Mouse (Mus musculus): ENCODE results near the gene Ppp1r14c. TPM values are rescaled to one million over a fixed set of nuclear protein-coding genes. Genes with fewer than 3 reads are reported as not detected.
"Not testable (repeated sequence)": the region's sequence is repeated elsewhere in the genome, so short reads cannot be mapped to it uniquely, and the experiment has no call there.

The Ppp1r14c gene
- polyA plus RNA-seq, 1 experiment from 2014 or later = 4.8 TPM

DNA sequence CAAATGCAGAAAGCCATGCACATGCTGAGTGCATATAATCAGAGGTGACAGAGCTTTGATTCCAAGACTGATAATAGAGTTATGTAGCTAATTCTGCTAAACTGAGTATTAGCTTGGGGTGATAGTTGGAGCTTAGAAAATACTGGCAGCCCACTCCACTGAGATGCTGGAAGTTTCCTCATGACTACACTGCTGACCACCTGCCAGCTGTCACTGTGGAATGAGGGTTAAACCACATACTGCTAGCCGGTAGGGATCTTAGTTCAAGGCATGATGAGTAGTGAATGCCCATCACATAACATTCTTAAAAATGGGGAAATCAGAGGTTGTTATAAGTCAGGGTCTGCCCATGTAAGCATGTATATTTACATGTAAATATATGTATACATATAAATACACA, 113.9 kb downstream of the Ppp1r14c start:
- no peak for ATAC-seq (ENCODE audit: low FRiP score)
- Histone ChIP-seq H3K27ac (ENCODE audit: low read depth, low read length) (no peak overlapping the region), H3K9ac (ENCODE audit: low read length) (no peak overlapping the region), H3K9me3 (ENCODE audit: control insufficient read depth, low read length) (no peaks in the 10 kb centered on the region), H3K36me3 (ENCODE audit: control insufficient read depth, insufficient read depth, low read length) (no peaks in the 10 kb centered on the region), H3K4me1 (ENCODE audit: control insufficient read depth, insufficient read depth, low read length) (no peaks in the 10 kb centered on the region), H3K27me3 (ENCODE audit: control insufficient read depth, insufficient read depth, low read length) (no peaks in the 10 kb centered on the region), H3K4me2 (no peak overlapping the region), H3K4me3 (ENCODE audit: low read depth, low read length) (no peak overlapping the region)
- no peak for DNase-seq (ENCODE audit: low spot score, missing footprints)
- 85% methylated on average over 1 of the region's 1 CpGs for WGBS

- DNase-seq (ENCODE audit: low spot score, missing footprints) = no peak
- no peak for ATAC-seq (ENCODE audit: low FRiP score)
- H3K4me2 ChIP-seq = no peak overlapping the region
- no peak overlapping the region for H3K9ac ChIP-seq (ENCODE audit: low read length)
- H3K4me3 ChIP-seq (ENCODE audit: low read depth, low read length) = no peak overlapping the region
- H3K27me3 ChIP-seq (ENCODE audit: control insufficient read depth, insufficient read depth, low read length) = no peaks in the 10 kb centered on the region
- 88% methylated on average over 3 of the region's 3 CpGs for WGBS
- no peaks in the 10 kb centered on the region for H3K4me1 ChIP-seq (ENCODE audit: control insufficient read depth, insufficient read depth, low read length)
- no peak overlapping the region for H3K27ac ChIP-seq (ENCODE audit: low read depth, low read length)
- no peaks in the 10 kb centered on the region for H3K9me3 ChIP-seq (ENCODE audit: control insufficient read depth, low read length)
- no peaks in the 10 kb centered on the region for H3K36me3 ChIP-seq (ENCODE audit: control insufficient read depth, insufficient read depth, low read length)
Observed at GRCm38 (mm10) chr10:3490052-3490451, 124.2 kb downstream of the Ppp1r14c start.

DNA sequence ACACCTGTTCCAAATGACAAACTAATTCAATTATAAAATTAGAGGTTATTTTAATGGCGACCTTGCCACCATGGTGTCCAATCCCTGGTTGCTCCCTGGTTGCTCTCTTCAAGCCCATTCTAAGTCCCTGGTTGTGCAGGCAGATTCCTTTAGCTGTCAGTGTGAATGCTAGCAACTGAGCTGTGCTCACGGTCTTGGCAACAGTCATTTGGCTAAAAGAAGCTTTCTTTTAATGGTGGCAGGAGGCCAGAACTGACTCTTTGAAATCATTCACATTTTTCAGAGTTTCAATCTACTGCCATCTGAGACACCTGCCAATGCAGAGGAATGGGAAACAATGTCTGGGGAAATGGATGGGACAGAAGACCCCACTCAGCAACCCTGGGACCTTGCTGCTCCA, 130.9 kb downstream of the Ppp1r14c start:
- no peaks in the 10 kb centered on the region for H3K36me3 ChIP-seq (ENCODE audit: control insufficient read depth, insufficient read depth, low read length)
- no peaks in the 10 kb centered on the region for H3K27me3 ChIP-seq (ENCODE audit: control insufficient read depth, insufficient read depth, low read length)
- no peaks in the 10 kb centered on the region for H3K4me1 ChIP-seq (ENCODE audit: control insufficient read depth, insufficient read depth, low read length)
- H3K9me3 ChIP-seq (ENCODE audit: control insufficient read depth, low read length) = no peaks in the 10 kb centered on the region
- no peak overlapping the region for H3K9ac ChIP-seq (ENCODE audit: low read length)
- H3K27ac ChIP-seq (ENCODE audit: low read depth, low read length) = no peak overlapping the region
- H3K4me2 ChIP-seq = no peak overlapping the region
- DNase-seq (ENCODE audit: low spot score, missing footprints) (no peak), ATAC-seq (ENCODE audit: low FRiP score) (no peak)
- WGBS = 86% methylated on average over 2 of the region's 2 CpGs
- H3K4me3 ChIP-seq (ENCODE audit: low read depth, low read length) = no peak overlapping the region

GRCm38 (mm10) chr10:3500846-3501245, 135.0 kb downstream of the Ppp1r14c start:
- WGBS = 92% methylated on average over 6 of the region's 6 CpGs
- H3K27ac ChIP-seq (ENCODE audit: low read depth, low read length); H3K27me3 ChIP-seq (ENCODE audit: control insufficient read depth, insufficient read depth, low read length); H3K36me3 ChIP-seq (ENCODE audit: control insufficient read depth, insufficient read depth, low read length); H3K4me3 ChIP-seq (ENCODE audit: low read depth, low read length); H3K4me2 ChIP-seq; H3K9ac ChIP-seq (ENCODE audit: low read length); H3K9me3 ChIP-seq (ENCODE audit: control insufficient read depth, low read length); H3K4me1 ChIP-seq (ENCODE audit: control insufficient read depth, insufficient read depth, low read length); ATAC-seq (ENCODE audit: low FRiP score); DNase-seq (ENCODE audit: low spot score, missing footprints): not testable (repeated sequence)

DNA sequence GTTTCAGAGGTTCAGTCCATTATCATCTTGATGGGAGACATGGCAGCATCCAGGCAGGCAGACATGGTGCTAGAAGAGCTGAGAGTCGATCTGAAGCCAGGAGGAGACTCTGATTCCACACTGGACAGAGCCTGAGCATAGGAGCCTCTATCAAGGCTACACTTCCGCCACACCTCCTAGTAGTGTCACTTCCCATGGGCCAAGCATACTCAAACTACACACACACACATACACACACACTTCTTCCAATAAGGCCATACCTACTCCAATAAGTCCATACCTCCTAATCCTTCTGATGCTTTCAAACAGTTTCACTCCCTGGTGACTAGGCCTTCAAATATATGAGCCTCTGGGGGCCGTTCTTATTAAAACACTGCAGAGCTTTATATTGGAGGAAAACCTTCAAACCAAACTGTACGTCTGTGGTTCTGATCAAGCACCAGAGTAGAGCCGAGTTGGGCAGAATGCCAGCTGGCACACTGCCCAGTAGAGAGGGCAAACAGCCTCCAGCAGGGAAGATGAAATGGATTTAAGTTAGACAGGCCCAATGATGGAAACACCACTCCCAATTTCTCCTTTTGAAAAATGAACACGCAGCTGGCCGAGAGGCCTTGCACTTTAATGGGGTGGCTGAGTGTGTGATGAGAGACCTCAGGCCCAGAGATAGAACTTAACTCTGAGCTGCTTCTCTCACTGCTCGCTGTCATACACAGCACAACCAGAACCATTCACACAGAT, 141.8 kb downstream of the Ppp1r14c start:
- ATAC-seq (ENCODE audit: low FRiP score) (no peak), DNase-seq (ENCODE audit: low spot score, missing footprints) (peak; percentile 71)
- H3K36me3 ChIP-seq (ENCODE audit: control insufficient read depth, insufficient read depth, low read length) = no peaks in the 10 kb centered on the region
- H3K27ac ChIP-seq (ENCODE audit: low read depth, low read length) = no peak overlapping the region
- H3K4me1 ChIP-seq (ENCODE audit: control insufficient read depth, insufficient read depth, low read length) = no peaks in the 10 kb centered on the region
- no peak overlapping the region for H3K4me3 ChIP-seq (ENCODE audit: low read depth, low read length)
- no peaks in the 10 kb centered on the region for H3K9me3 ChIP-seq (ENCODE audit: control insufficient read depth, low read length)
- H3K9ac ChIP-seq (ENCODE audit: low read length) = no peak overlapping the region
- 81% methylated on average over 8 of the region's 8 CpGs for WGBS
- no peak overlapping the region for H3K4me2 ChIP-seq
- H3K27me3 ChIP-seq (ENCODE audit: control insufficient read depth, insufficient read depth, low read length) = no peaks in the 10 kb centered on the region

- Histone ChIP-seq H3K4me2 (no peak overlapping the region), H3K4me3 (ENCODE audit: low read depth, low read length) (no peak overlapping the region), H3K27me3 (ENCODE audit: control insufficient read depth, insufficient read depth, low read length) (no peaks in the 10 kb centered on the region), H3K27ac (ENCODE audit: low read depth, low read length) (no peak overlapping the region), H3K9ac (ENCODE audit: low read length) (no peak overlapping the region), H3K4me1 (ENCODE audit: control insufficient read depth, insufficient read depth, low read length) (no peaks in the 10 kb centered on the region), H3K9me3 (ENCODE audit: control insufficient read depth, low read length) (no peaks in the 10 kb centered on the region), H3K36me3 (ENCODE audit: control insufficient read depth, insufficient read depth, low read length) (no peaks in the 10 kb centered on the region)
- 77% methylated on average over 2 of the region's 2 CpGs for WGBS
- no peak for DNase-seq (ENCODE audit: low spot score, missing footprints)
- no peak for ATAC-seq (ENCODE audit: low FRiP score)
Observed at GRCm38 (mm10) chr10:3508222-3508588, 142.3 kb downstream of the Ppp1r14c start.

- H3K36me3 ChIP-seq (ENCODE audit: control insufficient read depth, insufficient read depth, low read length) = no peaks in the 10 kb centered on the region
- WGBS = 65% methylated on average over 2 of the region's 2 CpGs
- H3K27ac ChIP-seq (ENCODE audit: low read depth, low read length) = no peak overlapping the region
- H3K4me2 ChIP-seq = no peak overlapping the region
- no peak overlapping the region for H3K9ac ChIP-seq (ENCODE audit: low read length)
- H3K4me1 ChIP-seq (ENCODE audit: control insufficient read depth, insufficient read depth, low read length) = no peaks in the 10 kb centered on the region
- H3K27me3 ChIP-seq (ENCODE audit: control insufficient read depth, insufficient read depth, low read length) = no peaks in the 10 kb centered on the region
- no peak overlapping the region for H3K4me3 ChIP-seq (ENCODE audit: low read depth, low read length)
- DNase-seq (ENCODE audit: low spot score, missing footprints) = peak; percentile 56
- no peak for ATAC-seq (ENCODE audit: low FRiP score)
- H3K9me3 ChIP-seq (ENCODE audit: control insufficient read depth, low read length) = no peaks in the 10 kb centered on the region
Observed at GRCm38 (mm10) chr10:3508746-3509145, 142.9 kb downstream of the Ppp1r14c start.

DNA sequence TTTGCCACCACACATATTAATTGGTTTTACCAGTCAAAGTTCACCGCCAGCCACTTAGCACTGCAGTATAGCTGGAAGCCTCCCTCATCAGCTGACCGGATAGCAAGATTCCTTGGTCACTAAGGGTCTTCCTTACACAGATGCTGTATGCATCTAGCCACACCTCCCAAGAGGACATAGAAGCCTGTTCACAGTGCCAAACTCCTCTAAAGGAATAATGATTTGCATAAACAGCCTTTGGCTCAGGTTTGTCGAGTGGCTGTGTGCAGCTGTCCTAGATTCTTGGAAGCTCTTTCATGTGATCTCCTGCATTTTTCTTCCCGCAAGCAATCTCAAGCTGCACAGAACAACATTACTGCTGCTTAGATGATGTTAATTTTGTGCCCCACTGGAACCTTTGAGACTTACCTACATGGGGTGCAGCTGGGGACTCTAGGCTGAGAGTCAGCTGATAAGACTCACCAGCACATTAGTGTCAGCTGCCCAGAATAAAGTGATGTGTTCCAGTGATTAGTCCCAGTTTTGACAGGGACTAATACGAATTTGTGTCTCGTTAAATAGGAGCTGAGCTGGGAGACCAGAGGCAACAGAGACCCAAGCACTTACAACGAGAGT, 143.9 kb downstream of the Ppp1r14c start:
- Histone ChIP-seq H3K4me1 (ENCODE audit: control insufficient read depth, insufficient read depth, low read length) (no peaks in the 10 kb centered on the region), H3K27me3 (ENCODE audit: control insufficient read depth, insufficient read depth, low read length) (no peaks in the 10 kb centered on the region), H3K4me3 (ENCODE audit: low read depth, low read length) (no peak overlapping the region), H3K36me3 (ENCODE audit: control insufficient read depth, insufficient read depth, low read length) (no peaks in the 10 kb centered on the region), H3K9ac (ENCODE audit: low read length) (no peak overlapping the region), H3K27ac (ENCODE audit: low read depth, low read length) (no peak overlapping the region), H3K4me2 (no peak overlapping the region), H3K9me3 (ENCODE audit: control insufficient read depth, low read length) (no peaks in the 10 kb centered on the region)
- peak; percentile 69 for DNase-seq (ENCODE audit: low spot score, missing footprints)
- ATAC-seq (ENCODE audit: low FRiP score) = peak; percentile 28; the same call in 1 of the 2 replicates
- WGBS = 88% methylated on average over 7 of the region's 7 CpGs

DNA sequence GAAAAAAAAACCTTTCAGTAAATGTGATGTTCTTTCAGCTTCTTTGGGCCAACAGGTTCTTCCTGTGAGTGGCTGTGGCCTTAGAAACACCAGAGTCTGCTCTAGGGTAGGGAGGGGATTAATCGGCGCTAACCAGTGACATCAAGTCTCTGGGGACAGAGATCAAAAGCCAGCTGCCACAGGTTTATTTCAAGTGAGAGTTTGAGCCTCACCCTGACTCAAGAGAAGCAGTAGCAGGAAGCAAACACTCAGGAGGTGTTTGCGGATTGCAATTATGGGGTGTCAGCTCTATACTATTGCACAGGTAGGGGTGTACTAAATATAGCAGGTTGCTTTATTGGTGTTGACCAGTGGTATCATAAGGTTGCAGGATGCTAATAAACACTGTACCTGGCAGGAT, 144.6 kb downstream of the Ppp1r14c start:
- Histone ChIP-seq H3K4me1 (ENCODE audit: control insufficient read depth, insufficient read depth, low read length) (no peaks in the 10 kb centered on the region), H3K9me3 (ENCODE audit: control insufficient read depth, low read length) (no peaks in the 10 kb centered on the region), H3K9ac (ENCODE audit: low read length) (no peak overlapping the region), H3K4me2 (no peak overlapping the region), H3K36me3 (ENCODE audit: control insufficient read depth, insufficient read depth, low read length) (no peaks in the 10 kb centered on the region), H3K27me3 (ENCODE audit: control insufficient read depth, insufficient read depth, low read length) (no peaks in the 10 kb centered on the region), H3K27ac (ENCODE audit: low read depth, low read length) (no peak overlapping the region), H3K4me3 (ENCODE audit: low read depth, low read length) (no peak overlapping the region)
- 68% methylated on average over 3 of the region's 3 CpGs for WGBS
- ATAC-seq (ENCODE audit: low FRiP score) = no peak
- DNase-seq (ENCODE audit: low spot score, missing footprints) = peak; percentile 62

Data from midbrain, embryonic 11.5 days (tissue).